Mouse (Mus musculus): ENCODE measurements around the gene Stim1.

DNA sequence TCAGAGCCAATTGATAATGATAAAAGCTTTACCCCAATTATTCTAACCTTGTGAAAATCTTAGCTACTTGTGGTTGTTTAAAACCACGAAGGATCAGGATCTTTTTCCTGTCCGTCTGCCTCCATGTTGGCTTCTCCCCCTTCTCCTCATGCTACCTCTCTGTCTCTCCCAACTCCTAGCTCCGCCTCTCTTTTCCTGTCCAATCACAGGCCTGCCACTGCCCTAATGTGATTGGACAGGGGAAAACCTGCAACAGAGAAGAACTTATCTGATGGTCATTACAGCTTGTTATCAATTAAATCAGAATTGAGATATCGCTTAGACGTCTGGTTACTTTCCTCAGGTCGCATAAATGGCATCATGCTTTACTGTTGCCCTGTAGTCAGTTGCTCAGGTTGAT, 21.9 kb downstream of the Stim1 start:
- TF ChIP-seq CTCF (IDR thresholded peaks at IDR 0.05; ENCODE audit: borderline replicate concordance, insufficient read depth, low read depth, low read length) (no peak), POLR2A (IDR thresholded peaks at IDR 0.05; ENCODE audit: borderline replicate concordance, insufficient read depth, low read length) (no peak)
